Mouse (Mus musculus) C2C12 (cell line): Measurements from ENCODE around the gene Pkn2.

Source experiments
- CTCF ChIP-seq: IDR thresholded peaks from one replicate; pipeline ENCODE4 v1.5.1; 2011; ENCODE audit not compliant: control insufficient read depth, insufficient read depth, insufficient read length
- USF1 ChIP-seq: IDR thresholded peaks from one replicate; pipeline ENCODE4 v1.6.1; 2011; ENCODE audit warnings: low read depth, mild to moderate bottlenecking, control low read depth, moderate library complexity

GRCm38 (mm10) chr3:142899683-142900082, 17.9 kb upstream of the Pkn2 start:
- no peak for TF ChIP-seq CTCF
- TF ChIP-seq USF1, result no peak
